9 mouse cellular contexts compared by ENCODE assay signal in the genomic region with DNA sequence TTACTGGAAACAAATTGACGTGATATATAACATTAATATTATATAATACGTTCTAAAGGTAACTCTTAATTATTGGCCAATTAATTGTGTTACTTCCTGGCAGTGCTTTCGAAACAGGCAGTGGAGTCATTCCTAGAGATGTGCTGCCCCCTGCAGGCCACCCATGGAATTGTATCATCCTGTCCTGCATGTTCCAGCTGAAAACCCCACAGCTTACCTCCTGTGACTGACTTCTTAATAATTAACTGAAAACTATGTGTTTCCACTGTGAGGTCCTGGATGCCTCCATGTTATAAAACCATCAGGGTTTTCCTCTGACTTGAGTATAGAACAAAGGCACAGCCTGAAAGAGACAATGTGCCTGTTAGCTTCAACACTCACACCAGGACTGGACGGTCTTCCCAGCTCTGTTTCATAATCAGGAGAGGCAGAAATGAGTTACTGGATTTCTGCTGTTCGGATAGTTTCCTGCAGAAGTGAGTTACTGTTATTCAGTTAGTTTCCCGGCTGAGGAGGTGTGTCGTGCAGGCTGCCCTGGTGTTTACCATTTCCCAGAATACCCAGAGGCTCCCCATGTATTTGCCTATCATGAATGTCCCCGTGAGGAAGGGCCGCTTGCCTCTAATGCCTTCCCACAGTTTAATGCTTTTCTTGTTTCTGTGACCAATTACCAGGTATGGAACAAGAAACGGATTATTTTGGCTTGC. TPM values are rescaled to one million over a fixed set of nuclear protein-coding genes. Genes with fewer than 3 reads are reported as not detected.
DNase-seq lines count a peak whose midpoint lies in the region; ATAC-seq lines count a peak whose summit lies in the region.
"Had no signal": no experiment of that assay in that cellular context is flagged by ENCODE, and none has a peak within 500 bp of the region (broad histone marks: within the 10 kb centered on the region; RNA-seq: fewer than 3 reads in every experiment).

No protein-coding gene starts in this region.

- no peak for ATAC-seq in heart, embryonic 11.5 days (replicated peaks; ENCODE audit: insufficient number of reproducible peaks, low FRiP score, low TSS enrichment)
- peak; percentile 38; the same call in 1 of the 2 replicates for ATAC-seq in cerebellum, adult (ENCODE audit: insufficient number of reproducible peaks, low FRiP score, low TSS enrichment)
- ATAC-seq in intestine, embryonic 16.5 days, result peak; percentile 84

- H3K36me3 ChIP-seq in heart, embryonic 11.5 days (ENCODE audit: control insufficient read depth, insufficient read depth, low read length), result no peaks in the 10 kb centered on the region
- H3K36me3 ChIP-seq in intestine, embryonic 16.5 days (ENCODE audit: control insufficient read depth, insufficient read depth, low read length), result no peaks in the 10 kb centered on the region
- no peaks in the 10 kb centered on the region for H3K36me3 ChIP-seq in splenic B cell, adult 2 months (ENCODE audit: control insufficient read depth, insufficient read depth, low read length, poor library complexity, severe bottlenecking)
- H3K36me3 ChIP-seq: neural tube, embryonic 12.5 days had no signal

- H3K9ac ChIP-seq in heart, embryonic 11.5 days (ENCODE audit: low read depth, low read length), result no peak overlapping the region
- peak overlapping the region; percentile 30; the same call in 1 of the 2 replicates for H3K9ac ChIP-seq in intestine, embryonic 16.5 days (ENCODE audit: low read depth, low read length)
- H3K9ac ChIP-seq: neural tube, embryonic 12.5 days had no signal

- peaks cover 8% of the 10 kb centered on the region; the same call in 1 of the 2 replicates for H3K27me3 ChIP-seq in heart, embryonic 11.5 days (ENCODE audit: control insufficient read depth, insufficient read depth, low read length)
- H3K27me3 ChIP-seq in intestine, embryonic 16.5 days (replicated peaks; ENCODE audit: control insufficient read depth, insufficient read depth, low read length), result no peaks in the 10 kb centered on the region
- no peaks in the 10 kb centered on the region for H3K27me3 ChIP-seq in splenic B cell, adult 2 months (ENCODE audit: control insufficient read depth, insufficient read depth, low read length, poor library complexity, severe bottlenecking)
- H3K27me3 ChIP-seq: neural tube, embryonic 12.5 days had no signal

- no peak overlapping the region for H3K27ac ChIP-seq in heart, embryonic 11.5 days (ENCODE audit: low read depth, low read length)
- H3K27ac ChIP-seq in intestine, embryonic 16.5 days (ENCODE audit: low read length), result 0 out of 2 replicates have a peak overlapping the region, but pooled peaks have one; percentile 31
- H3K27ac ChIP-seq: neural tube, embryonic 12.5 days had no signal

- intact Hi-C loops in left cerebral cortex, postnatal 10 days (cut with DNase I), result loop anchor here (10.0 kb wide), 1 partner anchor 570 kb away; no protein-coding TSS in a partner anchor

- DNase-seq in heart, adult 11 months, result peak; percentile 91
- peak; percentile 67 for DNase-seq in forelimb bud, embryonic 11.5 days (ENCODE audit: low read depth, low spot score)
- peak; percentile 70 to 85 for DNase-seq in left cerebral cortex, postnatal 10 days (ENCODE audit: extremely low spot score in 1 of 2, low spot score in 2 of 2)
- peak; percentile 71 for DNase-seq in mesoderm, embryonic 11.5 days (ENCODE audit: low read depth, low spot score)
- DNase-seq in splenic B cell, adult 2 months (ENCODE audit: low read depth, low spot score), result peak; percentile 77

- H3K9me3 ChIP-seq in heart, embryonic 11.5 days (replicated peaks; ENCODE audit: control insufficient read depth, low read length), result no peaks in the 10 kb centered on the region
- no peaks in the 10 kb centered on the region for H3K9me3 ChIP-seq in intestine, embryonic 16.5 days (ENCODE audit: control insufficient read depth, low read length)
- H3K9me3 ChIP-seq: neural tube, embryonic 12.5 days had no signal

- no peak overlapping the region for H3K4me2 ChIP-seq in heart, embryonic 11.5 days
- H3K4me2 ChIP-seq in intestine, embryonic 16.5 days (ENCODE audit: low read depth, low read length), result peak overlapping the region; percentile 40; the same call in 1 of the 2 replicates
- H3K4me2 ChIP-seq: neural tube, embryonic 12.5 days had no signal

- no peaks in the 10 kb centered on the region for H3K4me1 ChIP-seq in heart, embryonic 11.5 days (ENCODE audit: control insufficient read depth, insufficient read depth, low read length)
- H3K4me1 ChIP-seq in intestine, embryonic 16.5 days (ENCODE audit: control insufficient read depth, insufficient read depth, low read length), result 0 out of 2 replicates have a peak, but pooled peaks cover 3% of the 10 kb centered on the region
- H3K4me1 ChIP-seq: neural tube, embryonic 12.5 days had no signal

- no peak overlapping the region for H3K4me3 ChIP-seq in heart, embryonic 11.5 days (ENCODE audit: low read depth, low read length)
- H3K4me3 ChIP-seq in intestine, embryonic 16.5 days (ENCODE audit: low read length), result peak overlapping the region; percentile 20
- H3K4me3 ChIP-seq: neural tube, embryonic 12.5 days had no signal

- 31% methylated on average over 10 of the region's 10 CpGs for WGBS in heart, embryonic 11.5 days (ENCODE audit: insufficient replicate concordance)
- 22% methylated on average over 10 of the region's 10 CpGs for WGBS in intestine, embryonic 16.5 days

RNA-seq across cellular contexts. Expression of a gene that starts 32.6 kb away (rescaled TPM):
- 0.20 and 0.67 TPM in 2 replicates for polyA plus RNA-seq in heart, embryonic 11.5 days (2014; fragmentation: Nextera tagmentation; extraction: Ambion mirVana)
- polyA plus RNA-seq in intestine, embryonic 16.5 days (2015; fragmentation: Nextera tagmentation; extraction: Ambion mirVana), result 11.5 and 12.1 TPM in 2 replicates
- 1 to 10 TPM; 1.9 to 2.1 TPM for total RNA-seq in left cerebral cortex, postnatal 10 days (2021)

RNA-seq across cellular contexts. Expression of a gene that starts 35.5 kb away (rescaled TPM):
- polyA plus RNA-seq in heart, embryonic 11.5 days (2014; fragmentation: Nextera tagmentation; extraction: Ambion mirVana), result 0.04 TPM in 1 of 2 replicates, not detected in the other
- 0.02 and 0.09 TPM in 2 replicates for polyA plus RNA-seq in intestine, embryonic 16.5 days (2015; fragmentation: Nextera tagmentation; extraction: Ambion mirVana)
- total RNA-seq in left cerebral cortex, postnatal 10 days (2021), result 10 to 100 TPM; 18.6 to 18.8 TPM
